Mouse (Mus musculus) granulocyte monocyte progenitor cell, adult 5-6 weeks (primary cell): ENCODE results near the gene Arhgap8. TPM values are rescaled to one million over a fixed set of nuclear protein-coding genes. Genes with fewer than 3 reads are reported as not detected.

Experiments
- ATAC-seq: replicated peaks from 2 replicates; pipeline ENCODE4 v1.8.0; 2016; ENCODE audit warnings: mild to moderate bottlenecking, moderate TSS enrichment, inconsistent platforms; ENCODE audit not compliant: poor library complexity, severe bottlenecking
- total RNA-seq, 2 experiments: library from RNA; stranded (forward) in 1 of 2; stranded (reverse) in 1 of 2; fragments of 200-712, 200-1000 nt in 1 of 2; fragments of >200 nt in 1 of 2; fragmentation: Nextera tagmentation in 1 of 2; gene quantifications; 2 replicates each; pipeline ENCODE4 v1.2.3; 2014 to 2017

The Arhgap8 gene
- total RNA-seq, 2 experiments from 2014 or later: not detected

- no peak for ATAC-seq
Measured at GRCm38 (mm10) chr15:84775421-84776174, 55.7 kb downstream of the Arhgap8 start.

GRCm38 (mm10) chr15:84778587-84778986 lies 58.7 kb downstream of the Arhgap8 start:
- no peak for ATAC-seq

DNA sequence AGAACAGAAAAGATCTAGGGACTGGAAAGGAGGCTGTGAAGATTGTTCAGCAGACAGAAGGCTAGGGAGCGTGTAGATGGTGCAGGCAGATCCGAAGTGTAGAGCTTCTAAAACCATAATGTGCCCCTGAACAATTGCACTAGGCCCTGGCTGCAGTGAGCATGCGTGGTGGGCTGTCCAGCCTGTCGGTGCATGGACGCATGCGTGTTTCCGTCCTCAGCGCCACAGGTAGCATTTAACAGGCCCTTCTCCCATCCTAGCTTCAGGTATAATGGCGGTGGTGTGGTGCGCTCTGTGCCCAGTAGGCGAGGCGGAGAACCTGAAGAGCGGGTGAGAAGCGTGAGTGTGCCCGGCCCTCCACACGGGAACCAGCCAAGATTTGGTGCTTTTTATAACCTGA lies 65.0 kb downstream of the Arhgap8 start:
- no peak for ATAC-seq

GRCm38 (mm10) chr15:84787161-84787560 lies 67.3 kb downstream of the Arhgap8 start:
- no peak for ATAC-seq

DNA sequence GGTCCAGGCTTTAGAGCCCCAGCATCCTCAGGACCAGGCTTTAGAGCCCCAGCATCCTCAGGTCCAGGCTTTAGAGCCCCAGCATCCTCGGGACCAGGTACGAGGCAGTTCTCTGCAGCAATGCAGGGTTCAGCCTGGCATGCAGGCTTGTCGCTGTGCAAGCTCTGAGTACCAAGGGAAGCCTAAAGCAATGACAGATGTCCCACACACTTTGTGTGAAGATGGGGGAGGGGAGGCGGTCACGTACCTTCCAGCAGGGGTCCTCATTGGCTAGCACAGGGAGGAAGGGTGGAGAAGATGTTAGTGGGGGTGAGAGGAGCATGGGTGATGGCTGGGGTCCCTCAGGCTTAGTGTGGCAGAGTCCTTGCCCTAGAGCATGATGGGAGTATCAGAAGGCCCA lies 73.8 kb downstream of the Arhgap8 start:
- no peak for ATAC-seq

DNA sequence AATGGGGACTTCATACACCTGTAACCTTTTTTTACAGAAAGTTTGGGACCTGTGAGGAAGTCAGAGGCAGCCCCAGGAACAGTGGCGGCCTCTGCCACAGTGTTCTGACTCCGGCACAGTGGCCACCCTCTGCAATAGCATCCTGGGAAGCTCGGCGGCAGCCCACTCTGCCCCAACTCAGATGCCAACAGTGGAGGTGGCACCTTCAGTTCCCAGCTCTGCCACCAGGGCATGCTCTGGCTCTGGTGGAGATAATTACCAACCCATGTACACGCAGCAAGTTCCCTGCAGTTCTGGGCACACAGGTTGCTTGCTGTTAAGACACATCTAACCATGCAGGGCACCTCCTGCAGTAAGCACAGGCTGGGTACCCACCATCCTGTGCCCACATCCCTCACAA lies 80.3 kb downstream of the Arhgap8 start:
- ATAC-seq: no peak

DNA sequence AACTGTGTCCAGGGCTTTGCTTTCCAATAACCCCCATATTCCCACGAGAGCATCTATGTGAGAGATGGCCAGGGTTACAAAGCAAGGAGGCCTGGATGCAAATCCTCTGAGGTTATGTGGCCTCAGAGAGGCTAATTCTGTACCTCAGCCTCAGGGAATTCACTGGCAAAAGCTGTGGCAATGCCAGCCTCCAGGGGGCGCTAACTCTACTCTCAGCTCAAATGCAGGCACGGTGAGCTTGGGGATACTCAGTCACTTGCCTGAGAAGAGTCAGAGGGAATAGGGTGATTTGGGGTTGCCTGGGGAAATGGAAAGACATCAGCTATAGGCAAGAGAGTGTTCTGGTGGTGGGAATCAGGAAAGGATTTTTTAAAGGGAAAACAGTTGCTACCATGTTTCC lies 83.8 kb downstream of the Arhgap8 start:
- ATAC-seq: no peak

DNA sequence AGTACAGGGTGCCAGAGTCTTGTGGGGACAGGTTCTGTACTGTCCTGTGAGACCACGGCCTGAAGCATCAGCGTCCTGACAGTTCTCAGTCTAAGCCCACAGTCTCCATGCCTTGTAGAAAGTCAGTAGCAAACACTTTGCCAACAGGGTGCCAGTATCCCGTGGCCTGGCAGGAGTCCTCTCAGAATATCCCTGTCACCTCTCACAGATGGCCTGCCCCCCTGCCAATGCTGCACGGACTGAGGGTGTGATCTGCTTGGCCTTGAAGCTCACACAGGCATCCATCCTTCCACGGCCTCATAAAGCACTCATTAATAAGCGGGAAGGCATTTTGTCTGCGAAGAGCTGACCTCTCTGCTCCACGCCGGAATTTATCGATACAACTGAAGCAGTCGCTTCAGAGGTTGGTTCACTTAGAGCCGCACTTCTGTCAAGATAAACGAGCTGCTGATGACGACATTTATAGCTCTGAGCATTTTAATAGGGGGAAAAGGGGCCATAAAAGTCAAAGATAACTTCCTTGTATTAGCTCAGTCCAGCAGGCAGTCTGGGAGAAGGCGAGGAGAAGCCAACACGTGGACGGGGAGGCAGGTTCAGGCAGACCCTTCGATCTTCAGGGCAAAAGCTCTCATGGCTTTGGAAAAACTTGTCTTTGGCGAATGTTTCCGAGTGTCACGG lies 89.6 kb downstream of the Arhgap8 start:
- ATAC-seq: no peak

DNA sequence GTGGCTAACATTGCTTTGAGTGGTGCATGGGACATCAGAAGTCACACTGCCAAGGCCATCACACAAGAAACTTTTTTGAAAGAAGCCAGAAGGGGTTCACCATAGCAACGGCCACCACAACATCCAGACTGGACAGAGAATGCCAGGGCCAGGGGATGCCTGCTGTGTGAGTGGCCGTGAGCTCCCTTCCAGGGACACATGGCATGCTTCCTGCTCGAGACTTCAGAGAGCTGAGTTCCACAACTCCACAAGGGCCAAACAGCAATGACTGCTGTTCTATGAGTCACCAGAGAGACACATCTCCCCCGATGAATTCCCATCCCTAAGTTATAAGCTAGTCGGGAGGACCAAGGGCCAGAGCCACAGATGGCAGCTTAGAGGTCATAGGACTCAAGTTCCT lies 91.3 kb downstream of the Arhgap8 start:
- no peak for ATAC-seq

DNA sequence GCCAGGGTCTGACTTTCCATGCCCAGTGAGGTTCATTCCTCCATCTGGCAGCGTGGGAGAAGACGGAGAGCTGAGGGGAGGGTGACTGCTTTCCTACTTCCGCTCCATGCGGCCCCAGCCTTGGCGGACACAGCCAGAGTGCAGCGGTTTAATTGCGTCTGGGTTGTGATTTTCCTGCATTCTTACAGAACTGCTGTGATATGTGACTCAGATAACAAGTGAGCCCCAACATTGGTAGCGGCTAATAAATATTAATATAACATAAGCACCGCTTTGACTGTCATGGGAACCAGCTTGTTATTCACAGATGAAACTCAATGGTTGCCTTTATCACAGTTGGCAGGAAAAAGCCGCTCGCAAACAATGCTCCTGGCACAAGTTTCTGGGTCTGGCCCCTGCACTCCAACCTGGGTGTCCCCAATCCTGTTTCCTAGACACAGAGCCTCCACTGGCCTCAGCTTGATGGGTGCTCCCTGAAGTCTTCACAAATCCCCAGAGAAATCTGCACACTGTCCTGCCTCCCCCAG lies 93.0 kb downstream of the Arhgap8 start:
- ATAC-seq: no peak

- ATAC-seq: no peak
Measured at GRCm38 (mm10) chr15:84815171-84815570, 95.3 kb downstream of the Arhgap8 start.

GRCm38 (mm10) chr15:84817589-84817988 lies 97.7 kb downstream of the Arhgap8 start:
- ATAC-seq: no peak

- no peak for ATAC-seq
Measured at GRCm38 (mm10) chr15:84818284-84818683, 98.4 kb downstream of the Arhgap8 start.

DNA sequence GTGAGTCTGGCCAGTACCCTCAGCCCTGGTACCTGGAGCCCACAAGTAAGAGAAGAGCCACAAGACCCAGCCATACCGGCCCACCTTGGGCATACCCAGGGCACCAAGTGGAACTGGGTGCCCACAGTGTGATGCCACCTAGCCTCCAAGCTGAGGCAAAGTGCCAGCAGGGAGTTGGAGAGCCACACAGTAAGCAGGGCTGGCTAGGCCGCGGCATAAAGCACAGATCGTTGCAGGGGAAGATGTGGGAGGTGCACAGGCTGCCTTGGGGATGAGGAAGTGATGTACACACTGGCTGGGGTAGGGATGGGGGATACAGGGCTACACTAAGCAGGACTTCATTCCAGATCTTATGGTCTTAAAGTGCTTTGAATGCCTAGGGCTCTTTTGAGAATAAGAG lies 101.0 kb downstream of the Arhgap8 start:
- no peak for ATAC-seq

Other genes with a start within 250 kb of the Arhgap8 start
- 4.6 and 6.4 TPM in 2 replicates for gene Rtl6, start 162.2 kb upstream of the Arhgap8 start, total RNA-seq (2014; fragmentation: Nextera tagmentation)
- 2.3 and 3.4 TPM in 2 replicates for gene Rtl6, start 162.2 kb upstream of the Arhgap8 start, total RNA-seq (2017)
- 16.4 and 16.9 TPM in 2 replicates for gene Prr5, start 50.4 kb upstream of the Arhgap8 start, total RNA-seq (2014; fragmentation: Nextera tagmentation)
- gene Prr5, start 50.4 kb upstream of the Arhgap8 start, total RNA-seq (2017): 3.9 and 4.9 TPM in 2 replicates
- 0.06 and 2.5 TPM in 2 replicates for gene Phf21b, start 136.0 kb downstream of the Arhgap8 start, total RNA-seq (2014; fragmentation: Nextera tagmentation)
- not detected in 2 replicates for gene Phf21b, start 136.0 kb downstream of the Arhgap8 start, total RNA-seq (2017)
- gene Gm29666, start 200.0 kb downstream of the Arhgap8 start, total RNA-seq (2014; fragmentation: Nextera tagmentation): 0.54 and 1.0 TPM in 2 replicates
- 0.15 and 0.17 TPM in 2 replicates for gene Gm29666, start 200.0 kb downstream of the Arhgap8 start, total RNA-seq (2017)
- gene Nup50, start 203.4 kb downstream of the Arhgap8 start, total RNA-seq (2014; fragmentation: Nextera tagmentation): 45.8 and 48.1 TPM in 2 replicates
- gene Nup50, start 203.4 kb downstream of the Arhgap8 start, total RNA-seq (2017): 77.6 and 80.8 TPM in 2 replicates